ENCODE assay signal across 11 mouse cellular contexts in the genomic region with DNA sequence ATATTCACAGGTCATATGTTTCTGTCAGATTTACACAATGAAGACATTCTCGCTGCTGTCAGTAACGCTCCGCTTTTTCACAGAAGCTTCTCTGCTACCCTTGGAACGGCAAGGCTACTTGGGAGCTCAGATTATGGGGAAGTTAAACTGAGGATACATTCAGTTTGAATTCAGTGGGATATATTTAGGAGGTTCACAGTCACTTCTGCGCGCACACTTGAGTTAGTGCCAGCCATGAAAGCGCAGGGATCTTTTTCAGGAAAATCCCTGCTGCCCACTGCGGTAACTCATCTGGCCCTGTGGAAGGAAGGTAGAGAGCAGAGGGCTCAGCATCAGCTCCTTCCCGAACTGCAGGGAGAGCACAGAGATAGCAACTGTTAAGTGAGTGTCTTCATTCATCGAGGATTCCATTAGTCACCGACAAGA. TPM values are rescaled to one million over a fixed set of nuclear protein-coding genes. Genes with fewer than 3 reads are reported as not detected.
DNase-seq lines count a peak whose midpoint lies in the region; ATAC-seq lines count a peak whose summit lies in the region.
"Had no signal": no experiment of that assay in that cellular context is flagged by ENCODE, and none has a peak within 500 bp of the region (broad histone marks: within the 10 kb centered on the region; RNA-seq: fewer than 3 reads in every experiment).

No protein-coding gene starts in this region.

- no peak overlapping the region for H3K4me3 ChIP-seq in heart, embryonic 11.5 days (ENCODE audit: low read depth, low read length)
- no peak overlapping the region for H3K4me3 ChIP-seq in hindbrain, embryonic 10.5 days
- no peak overlapping the region for H3K4me3 ChIP-seq in midbrain, embryonic 13.5 days (replicated peaks)
- H3K4me3 ChIP-seq: intestine, embryonic 15.5 days had no signal

- no peak overlapping the region for H3K27ac ChIP-seq in heart, embryonic 11.5 days (ENCODE audit: low read depth, low read length)
- H3K27ac ChIP-seq in hindbrain, embryonic 10.5 days = peak overlapping the region; percentile 23; the same call in 1 of the 2 replicates
- no peak overlapping the region for H3K27ac ChIP-seq in midbrain, embryonic 13.5 days
- H3K27ac ChIP-seq: intestine, embryonic 15.5 days had no signal

- no peaks in the 10 kb centered on the region for H3K27me3 ChIP-seq in heart, embryonic 11.5 days (ENCODE audit: control insufficient read depth, insufficient read depth, low read length)
- no peaks in the 10 kb centered on the region for H3K27me3 ChIP-seq in hindbrain, embryonic 10.5 days (ENCODE audit: insufficient read depth, poor library complexity, severe bottlenecking)
- H3K27me3 ChIP-seq in midbrain, embryonic 13.5 days = no peaks in the 10 kb centered on the region
- H3K27me3 ChIP-seq: CH12.LX; intestine, embryonic 15.5 days had no signal

- H3K4me2 ChIP-seq in heart, embryonic 11.5 days = peak overlapping the region; percentile 53
- peak overlapping the region; percentile 19; the same call in 1 of the 2 replicates for H3K4me2 ChIP-seq in midbrain, embryonic 13.5 days (replicated peaks)
- H3K4me2 ChIP-seq: intestine, embryonic 15.5 days had no signal

- intact Hi-C loops in heart, postnatal 25 days (cut with DNase I) = no loop called here

- 0 out of 2 replicates have a peak, but pooled peaks cover 4% of the 10 kb centered on the region for H3K4me1 ChIP-seq in heart, embryonic 11.5 days (ENCODE audit: control insufficient read depth, insufficient read depth, low read length)
- H3K4me1 ChIP-seq in hindbrain, embryonic 10.5 days (replicated peaks) = peaks cover 14% of the 10 kb centered on the region
- H3K4me1 ChIP-seq in midbrain, embryonic 13.5 days (replicated peaks) = 0 out of 2 replicates have a peak, but pooled peaks cover 4% of the 10 kb centered on the region
- H3K4me1 ChIP-seq: intestine, embryonic 15.5 days had no signal

- 32% methylated on average over 11 of the region's 11 CpGs for WGBS in heart, embryonic 11.5 days (ENCODE audit: insufficient replicate concordance)
- WGBS in hindbrain, embryonic 10.5 days = 48% methylated on average over 11 of the region's 11 CpGs
- WGBS in midbrain, embryonic 13.5 days = 50% methylated on average over 11 of the region's 11 CpGs

- DNase-seq in heart, postnatal 25 days (ENCODE audit: low spot score) = no peak
- peak; percentile 11 for DNase-seq in embryo, embryonic 9.5 days (ENCODE audit: extremely low spot score)
- DNase-seq in hindbrain, embryonic 10.5 days (ENCODE audit: low spot score) = peak; percentile 13
- DNase-seq in spleen, postnatal 10 days (ENCODE audit: low spot score in 2 of 2) = no peak
- DNase-seq in kidney, postnatal 4 days = no peak
- DNase-seq in spleen, adult 12 weeks (ENCODE audit: low spot score) = no peak
- DNase-seq: thymus, postnatal 4 days had no signal

- no peaks in the 10 kb centered on the region for H3K36me3 ChIP-seq in heart, embryonic 11.5 days (ENCODE audit: control insufficient read depth, insufficient read depth, low read length)
- no peaks in the 10 kb centered on the region for H3K36me3 ChIP-seq in hindbrain, embryonic 10.5 days
- no peaks in the 10 kb centered on the region for H3K36me3 ChIP-seq in midbrain, embryonic 13.5 days
- H3K36me3 ChIP-seq: intestine, embryonic 15.5 days had no signal

- ATAC-seq in heart, embryonic 11.5 days (replicated peaks; ENCODE audit: insufficient number of reproducible peaks, low FRiP score, low TSS enrichment) = no peak
- no peak for ATAC-seq in midbrain, embryonic 13.5 days
- ATAC-seq: intestine, embryonic 15.5 days had no signal

- H3K9ac ChIP-seq in heart, embryonic 11.5 days (ENCODE audit: low read depth, low read length) = 0 out of 2 replicates have a peak overlapping the region, but pooled peaks have one; percentile 0
- H3K9ac ChIP-seq in midbrain, embryonic 13.5 days (replicated peaks) = no peak overlapping the region
- H3K9ac ChIP-seq: intestine, embryonic 15.5 days had no signal

- no peaks in the 10 kb centered on the region for H3K9me3 ChIP-seq in heart, embryonic 11.5 days (replicated peaks; ENCODE audit: control insufficient read depth, low read length)
- no peaks in the 10 kb centered on the region for H3K9me3 ChIP-seq in hindbrain, embryonic 10.5 days
- H3K9me3 ChIP-seq in midbrain, embryonic 13.5 days = no peaks in the 10 kb centered on the region
- H3K9me3 ChIP-seq: intestine, embryonic 15.5 days had no signal

RNA-seq across cellular contexts. Expression of gene Tlk1, which starts 27.3 kb away (rescaled TPM):
- 34.2 and 39.4 TPM in 2 replicates for polyA plus RNA-seq in heart, embryonic 11.5 days (2014; fragmentation: Nextera tagmentation; extraction: Ambion mirVana)
- total RNA-seq in heart, postnatal 25 days (2021) = 10 to 100 TPM; 31.2 to 31.9 TPM
- 19.1 and 27.5 TPM in 2 replicates for polyA plus RNA-seq in hindbrain, embryonic 10.5 days (2016; fragmentation: Nextera tagmentation; extraction: Ambion mirVana)
- polyA plus RNA-seq in midbrain, embryonic 13.5 days (2015; fragmentation: Nextera tagmentation; extraction: Ambion mirVana) = 25.5 and 26.2 TPM in 2 replicates

Comparison
In these comparisons a context has a peak if more than half of its experiments do, and no peak if none do; other contexts are left out.
1. DNase-seq: peak in embryo, embryonic 9.5 days (single experiment) and hindbrain, embryonic 10.5 days (single experiment); none in heart, postnatal 25 days (single experiment), spleen, postnatal 10 days (0 of 2), kidney, postnatal 4 days (0 of 2) and spleen, adult 12 weeks (single experiment).